Mouse (Mus musculus) gastrocnemius, adult 18-20 months (tissue): Measurements from ENCODE around the gene Elf3. TPM values are rescaled to one million over a fixed set of nuclear protein-coding genes. Genes with fewer than 3 reads are reported as not detected.
"Not testable (repeated sequence)": the region's sequence is repeated elsewhere in the genome, so short reads cannot be mapped to it uniquely, and the experiment has no call there.

ENCODE experiments used
- DNase-seq: peaks from one replicate; pipeline ENCODE4 v3.0.0; 2021; ENCODE audit warnings: low spot score
- total RNA-seq, 2 experiments: library from RNA; stranded (reverse); gene quantifications; 2 replicates each; pipeline ENCODE4 v1.2.3; 2021

The Elf3 gene
- total RNA-seq, 2 experiments from 2014 or later, result 0.59 to 0.62 TPM

DNA sequence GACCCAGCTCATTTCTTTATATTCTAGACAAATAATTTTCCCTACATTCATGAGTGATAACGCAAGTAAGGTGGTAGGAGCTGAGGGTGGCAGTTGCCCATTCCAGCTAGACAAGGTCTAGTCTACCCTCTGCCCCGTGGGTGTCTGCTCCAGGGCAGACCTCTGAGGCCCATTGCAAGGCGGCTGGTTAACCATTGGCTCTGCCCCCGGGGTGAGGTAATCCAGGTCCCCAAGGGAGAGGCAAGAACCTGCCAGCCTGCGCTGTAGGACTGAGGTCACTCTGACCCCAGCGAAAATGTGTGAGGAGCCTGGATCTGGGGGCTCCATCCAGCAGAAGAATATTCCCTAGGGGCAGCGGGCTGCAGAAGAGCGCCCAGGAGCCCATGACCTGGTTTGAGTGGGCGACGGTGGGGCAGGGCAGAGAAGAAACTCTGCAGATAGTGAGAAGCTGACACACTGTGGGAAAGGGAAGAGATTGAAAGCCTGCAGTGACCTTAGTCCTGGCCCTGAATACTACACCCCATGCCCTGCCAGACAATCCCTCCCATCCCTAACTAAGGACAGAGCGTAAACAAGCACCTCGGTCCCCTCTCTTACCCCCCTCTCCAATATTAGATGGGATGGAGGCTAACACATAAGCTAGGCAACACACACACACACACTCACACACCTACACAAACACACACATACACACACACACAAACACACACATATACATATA is 21.1 kb downstream of the Elf3 start:
- no peak for DNase-seq

DNA sequence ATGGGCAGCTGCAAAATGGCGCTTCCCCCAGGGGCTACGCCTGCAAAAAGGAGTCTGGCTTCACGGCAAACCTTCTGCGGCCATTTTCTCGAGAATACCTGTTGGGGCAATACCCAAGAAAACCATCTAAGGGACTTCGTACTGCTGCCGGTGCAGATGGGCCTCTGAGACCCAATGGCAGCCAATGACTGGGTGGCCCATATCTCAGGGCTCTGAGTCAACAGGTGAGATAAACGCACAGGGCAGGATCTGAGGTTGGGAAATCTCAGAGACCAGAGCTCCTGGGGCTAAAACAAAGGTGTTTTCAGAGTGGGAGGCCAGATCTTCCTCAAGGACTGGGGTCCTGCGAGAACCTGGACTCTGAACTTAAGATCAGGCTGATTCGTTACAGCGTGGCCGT is 23.6 kb downstream of the Elf3 start:
- DNase-seq, result no peak

DNA sequence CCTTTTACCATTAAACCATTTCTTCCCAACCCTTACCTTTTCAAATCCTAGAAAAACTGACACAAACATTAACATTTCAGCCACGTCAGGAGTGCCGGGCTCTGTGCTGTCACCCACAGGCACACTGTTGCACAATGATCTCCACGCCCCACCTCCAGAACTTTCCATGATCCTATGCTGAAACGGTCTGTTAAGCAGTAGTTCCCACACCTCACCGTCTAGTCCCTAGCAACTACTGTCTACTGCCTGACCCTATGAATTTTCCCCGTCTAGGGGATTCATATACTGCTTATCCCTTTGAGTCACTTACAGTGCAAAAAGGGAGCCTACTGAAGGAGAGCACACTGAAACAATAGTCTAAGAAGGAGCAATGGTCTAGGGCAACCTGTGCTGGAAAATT is 24.4 kb downstream of the Elf3 start:
- no peak for DNase-seq

DNA sequence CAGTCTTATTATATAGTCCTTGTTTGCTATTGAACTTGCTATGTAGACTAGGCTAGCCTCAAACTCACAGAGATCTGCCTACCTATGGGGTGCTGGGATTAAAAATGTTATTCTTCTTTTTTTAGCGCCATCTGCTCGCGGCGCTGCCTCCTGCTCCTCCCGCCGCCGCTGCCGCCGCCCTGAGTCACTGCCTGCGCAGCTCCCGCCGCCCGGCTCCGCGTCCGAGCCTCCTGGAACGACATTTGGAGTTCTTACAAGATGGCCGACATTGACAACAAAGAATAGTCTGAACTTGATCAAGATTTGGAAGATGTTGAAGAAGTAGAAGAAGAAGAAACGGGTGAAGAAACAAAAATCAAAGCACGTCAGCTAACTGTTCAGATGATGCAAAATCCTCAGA is 26.5 kb downstream of the Elf3 start:
- DNase-seq, result not testable (repeated sequence)

- no peak for DNase-seq
These were observed 30.9 kb downstream of the Elf3 start for GRCm38 (mm10) chr1:135227339-135227950.

DNA sequence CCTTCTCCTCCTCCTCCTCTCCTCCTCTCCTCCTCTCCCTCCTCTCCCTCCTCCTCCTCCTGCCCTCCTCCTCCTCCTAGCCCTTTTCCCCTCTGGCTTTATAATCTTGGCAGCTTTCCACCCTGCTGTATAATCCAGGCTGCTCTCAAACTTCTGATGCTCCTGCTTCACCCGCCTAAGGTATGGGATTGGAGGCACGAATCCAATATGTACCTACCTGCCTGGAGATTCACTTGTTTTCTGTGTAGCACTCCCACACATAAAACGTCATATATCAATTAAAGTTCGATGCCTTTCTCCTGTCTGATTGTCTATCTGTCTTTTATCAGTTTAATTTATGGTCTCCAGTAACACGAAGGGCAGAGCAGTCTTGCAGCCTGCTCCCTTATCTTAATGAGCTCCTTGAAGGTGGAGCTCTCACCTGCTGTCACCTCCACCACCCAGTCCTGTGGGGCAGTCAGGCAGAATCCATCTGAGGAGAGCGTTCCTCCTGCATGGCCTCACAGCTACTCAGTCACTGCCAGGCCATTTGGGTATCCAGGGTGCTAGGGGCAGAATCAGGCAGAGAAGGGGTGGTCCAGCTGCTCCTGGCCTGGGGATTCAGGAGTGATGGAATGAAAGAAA is 33.3 kb downstream of the Elf3 start:
- DNase-seq, result no peak

- no peak for DNase-seq
These were observed 34.2 kb downstream of the Elf3 start for GRCm38 (mm10) chr1:135224147-135224546.

GRCm38 (mm10) chr1:135217607-135218233 is 40.6 kb downstream of the Elf3 start:
- DNase-seq, result no peak

DNA sequence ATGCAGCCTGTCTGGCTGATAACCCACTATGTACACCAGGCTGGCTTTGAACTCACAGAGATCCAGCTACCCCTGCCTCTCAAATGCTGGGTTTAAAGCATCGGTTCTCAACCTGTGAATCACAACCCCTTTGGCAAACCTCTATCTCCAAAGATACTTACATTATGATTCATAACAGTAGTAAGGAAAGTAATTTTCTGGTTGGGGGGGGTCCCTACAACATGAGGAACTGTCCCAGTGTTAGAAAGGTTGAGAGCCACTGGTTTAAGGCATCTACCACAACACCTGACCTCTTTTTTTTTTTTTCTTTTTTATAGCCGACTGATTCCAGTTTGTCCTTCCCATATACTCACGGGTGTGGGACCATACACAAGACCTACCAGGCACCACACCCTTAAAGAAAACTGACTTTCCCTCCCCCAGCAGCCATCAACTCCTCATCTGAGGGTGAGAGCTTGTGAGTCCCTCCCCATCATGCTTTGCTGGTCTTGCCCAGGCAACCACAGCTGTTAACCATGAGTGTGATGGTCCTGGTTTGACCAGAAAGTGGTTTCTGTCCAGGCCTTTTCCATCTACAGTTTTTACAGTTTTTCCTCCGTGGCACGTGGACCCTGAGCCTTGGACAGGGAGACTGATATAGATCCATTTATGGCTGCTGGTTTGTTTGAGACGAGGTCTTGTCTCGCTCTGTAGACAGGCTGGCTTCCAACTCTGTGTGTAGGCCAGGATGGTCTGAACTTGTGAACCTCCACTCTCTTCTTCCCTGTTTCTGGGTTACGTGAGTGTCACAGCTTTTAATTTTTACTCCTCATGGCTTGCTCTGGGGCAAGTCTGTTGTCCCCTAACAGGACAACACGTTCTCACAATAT is 44.4 kb downstream of the Elf3 start:
- DNase-seq, result no peak

DNA sequence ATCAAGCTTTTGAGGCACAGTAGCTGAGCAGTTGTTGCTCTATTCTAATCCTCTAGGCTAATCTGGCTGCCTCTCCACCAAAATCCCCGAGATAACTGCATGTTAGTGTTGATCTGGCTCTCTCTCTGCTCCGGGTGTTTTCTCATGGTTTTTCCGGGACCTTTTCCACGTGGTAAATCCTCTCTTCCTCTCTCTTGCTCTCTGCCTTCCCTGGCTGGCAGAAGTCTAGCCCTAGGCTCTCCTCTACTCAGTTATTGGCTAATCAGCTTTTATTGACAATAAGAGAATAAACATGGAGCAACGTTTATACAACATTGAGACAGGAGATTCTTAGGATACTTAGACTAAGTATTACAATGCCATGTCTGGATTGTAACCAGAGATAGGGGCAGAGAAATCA is 47.9 kb downstream of the Elf3 start:
- no peak for DNase-seq

DNA sequence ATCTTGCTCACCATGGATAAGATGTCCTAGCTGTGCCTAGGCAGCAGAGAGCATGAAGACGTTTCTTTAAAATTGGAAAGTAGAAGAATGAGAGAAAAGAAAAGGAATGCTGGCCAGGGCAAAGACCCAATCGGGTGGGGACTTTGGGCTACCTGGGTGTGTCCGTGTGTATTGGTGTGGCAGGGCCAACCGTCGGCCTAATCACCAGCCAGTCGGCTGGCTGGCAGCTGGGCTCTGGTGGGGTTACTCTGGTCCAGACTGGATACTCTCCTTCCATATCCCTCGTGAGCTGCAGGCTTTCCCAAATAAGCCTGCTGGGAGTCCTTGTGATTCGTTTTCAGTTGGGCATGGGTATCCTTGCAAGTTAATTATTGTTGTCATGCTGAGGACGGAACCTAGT is 49.7 kb downstream of the Elf3 start:
- no peak for DNase-seq

DNA sequence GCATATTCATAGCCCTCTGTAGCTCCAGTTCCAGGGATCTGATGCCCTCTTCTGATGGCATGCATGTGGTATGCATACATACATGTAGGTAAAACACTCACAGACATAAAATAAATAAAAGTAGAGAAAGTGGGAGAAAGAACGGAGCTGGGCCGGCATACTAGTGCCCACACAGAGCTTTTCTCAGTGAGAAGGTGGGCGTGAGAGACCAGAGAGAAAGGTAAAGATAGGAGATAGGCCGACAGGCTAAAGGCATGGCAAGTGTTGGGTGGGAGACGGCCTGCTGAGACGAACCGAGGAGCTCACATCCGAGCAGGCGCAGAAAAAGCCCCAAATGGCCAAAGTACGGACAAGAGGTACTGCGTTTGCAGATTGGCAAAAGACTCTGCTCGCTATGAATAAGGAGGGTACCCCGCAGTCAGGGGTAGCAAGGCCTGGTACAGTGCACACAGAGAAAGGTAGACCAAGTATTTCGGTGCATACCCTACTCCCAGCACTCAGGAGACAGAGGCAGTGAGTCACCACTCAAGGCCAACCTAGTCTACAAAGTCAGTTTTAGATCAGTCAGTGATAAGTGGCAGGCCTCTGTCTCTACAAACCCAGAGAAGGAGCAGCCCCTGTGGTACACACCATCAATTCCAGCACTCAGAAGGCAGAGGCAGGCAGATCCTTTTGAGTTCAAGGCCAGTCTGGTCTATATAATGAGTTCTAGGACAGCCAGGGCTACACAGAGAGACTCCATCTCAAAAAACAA is 51.6 kb downstream of the Elf3 start:
- no peak for DNase-seq

DNA sequence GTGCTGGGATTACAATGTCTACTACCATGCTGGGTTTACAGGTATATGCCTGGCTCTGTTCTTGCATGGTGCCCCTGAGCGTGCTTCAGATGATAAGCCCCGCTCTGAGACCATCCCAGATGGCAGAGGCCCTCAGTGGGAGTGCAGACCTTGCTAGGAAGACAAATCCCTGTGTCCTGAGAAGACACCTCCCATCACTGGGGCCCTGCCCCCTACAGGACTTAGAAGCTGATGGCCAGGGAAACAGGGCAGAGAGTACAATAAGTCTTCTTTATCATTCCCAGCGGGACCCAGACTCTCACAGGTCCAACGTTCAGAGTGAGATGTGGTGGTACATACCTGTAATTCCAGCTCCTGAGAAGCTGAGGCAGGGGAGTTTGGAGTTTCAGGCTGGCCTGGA is 53.1 kb downstream of the Elf3 start:
- no peak for DNase-seq

DNA sequence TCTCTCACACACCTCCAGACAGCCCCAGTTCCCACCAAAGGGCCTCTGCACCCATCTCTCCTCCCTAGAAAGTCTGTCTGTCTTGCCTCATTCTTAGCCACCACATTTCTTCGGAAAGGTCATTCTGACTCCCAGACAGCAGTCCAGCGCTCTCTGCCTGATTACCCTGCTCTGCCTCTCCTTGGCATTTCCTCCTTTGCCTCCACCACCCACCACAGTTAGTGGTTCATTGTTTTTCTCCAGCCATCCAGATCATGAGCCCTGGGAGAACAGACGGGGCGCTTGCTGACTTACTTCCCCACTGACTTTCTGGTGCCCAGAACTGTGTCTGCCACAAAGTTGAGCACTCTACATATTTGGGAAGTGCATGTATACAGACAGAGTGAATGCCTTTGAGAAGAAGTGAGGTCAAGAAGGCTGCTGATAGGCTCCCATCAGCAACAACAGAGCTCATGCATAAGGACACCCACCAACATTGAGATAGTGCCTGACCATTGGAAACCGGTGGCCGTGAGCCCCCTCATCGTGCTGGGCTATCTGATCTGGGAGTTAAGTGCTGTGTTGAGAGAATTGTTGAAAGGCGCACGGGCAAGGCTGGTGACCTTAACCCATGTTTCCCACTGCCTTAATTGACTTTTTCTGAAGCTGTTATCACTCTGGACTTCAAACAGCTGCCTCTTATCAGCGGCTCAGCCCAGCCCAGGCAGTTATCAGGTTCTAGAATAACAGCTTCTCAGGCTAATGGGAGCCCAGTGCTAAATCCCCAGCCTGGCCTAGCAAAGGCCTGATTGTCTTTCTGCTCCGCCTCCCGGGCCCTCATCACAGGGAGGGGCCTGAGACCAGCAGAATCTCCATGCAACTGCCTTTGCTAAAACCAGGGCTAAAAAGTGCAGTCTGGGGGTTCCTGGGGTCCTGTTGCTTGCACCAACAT is 53.9 kb downstream of the Elf3 start:
- DNase-seq, result no peak

Other genes with a start within 250 kb of the Elf3 start
- gene Lgr6, start 153.3 kb downstream of the Elf3 start, total RNA-seq, result under 1 TPM; 0.11 to 0.57 TPM
- gene Ptpn7, start 125.9 kb downstream of the Elf3 start, total RNA-seq, result under 1 TPM; 0.07 to 0.14 TPM
- gene Arl8a, start 111.7 kb downstream of the Elf3 start, total RNA-seq, result 10 to 100 TPM; 17.4 to 22.5 TPM
- under 1 TPM; 0.46 to 0.55 TPM for gene Gpr37l1, start 90.9 kb downstream of the Elf3 start, total RNA-seq
- gene Rnpep, start 25.5 kb upstream of the Elf3 start, total RNA-seq, result 10 to 100 TPM; 11.6 to 12.1 TPM
- gene Timm17a, start 55.2 kb upstream of the Elf3 start, total RNA-seq, result 100 to 1,000 TPM; 279 to 302 TPM
- 10 to 100 TPM in 1 of 2 experiments, 1 to 10 TPM in 1; 6.0 to 10.8 TPM for gene Lmod1, start 66.2 kb upstream of the Elf3 start, total RNA-seq
- 100 to 1,000 TPM; 161 to 171 TPM for gene Shisa4, start 116.7 kb upstream of the Elf3 start, total RNA-seq
- gene Ipo9, start 171.9 kb upstream of the Elf3 start, total RNA-seq, result 10 to 100 TPM; 20.5 to 26.2 TPM